Mouse (Mus musculus) G1E (cell line): ENCODE measurements around the gene Stard10. TPM values are rescaled to one million over a fixed set of nuclear protein-coding genes. Genes with fewer than 3 reads are reported as not detected.

Source experiments
- ATAC-seq: 2 replicates; pipeline ENCODE4 v1.8.0; 2016; ENCODE audit warnings: mild to moderate bottlenecking; ENCODE audit not compliant: insufficient number of reproducible peaks, poor library complexity, low FRiP score, severe bottlenecking; ENCODE audit errors: extremely low read depth
- DNase-seq: peaks from one replicate; pipeline ENCODE4 v3.0.0; 2012; ENCODE audit warnings: low spot score
- H3K27me3 ChIP-seq: 2 replicates; pipeline ENCODE4 v1.6.1; 2012; ENCODE audit warnings: mild to moderate bottlenecking, low read length, inconsistent platforms; ENCODE audit not compliant: insufficient read depth
- H3K36me3 ChIP-seq: replicated peaks from 2 replicates; pipeline ENCODE3; 2012; ENCODE audit warnings: mild to moderate bottlenecking, inconsistent platforms
- H3K4me1 ChIP-seq: 2 replicates; pipeline ENCODE4 v1.6.1; 2012; ENCODE audit warnings: low read depth, low read length, inconsistent platforms, mixed read lengths; ENCODE audit not compliant: insufficient read depth
- H3K4me3 ChIP-seq: 2 replicates; pipeline ENCODE4 v1.5.1; 2012; ENCODE audit warnings: low read depth, mild to moderate bottlenecking, inconsistent platforms, low read length, moderate library complexity, mixed read lengths
- H3K9me3 ChIP-seq: replicated peaks from 2 replicates; pipeline ENCODE4 v1.6.1; 2012; ENCODE audit warnings: inconsistent platforms
- CTCF ChIP-seq: IDR thresholded peaks from 2 replicates; pipeline ENCODE4 v1.5.1; 2012; ENCODE audit warnings: low read depth, low read length, inconsistent platforms, mixed read lengths
- GATA1 ChIP-seq: IDR thresholded peaks from 2 replicates; pipeline ENCODE4 v1.6.1; 2012; ENCODE audit warnings: borderline replicate concordance, low read length, inconsistent platforms, mixed read lengths
- GATA2 ChIP-seq: IDR thresholded peaks from 2 replicates; pipeline ENCODE4 v1.6.1; 2012; ENCODE audit warnings: low read depth, low read length, inconsistent platforms, borderline replicate concordance
- POLR2AphosphoS5 ChIP-seq: IDR thresholded peaks from 2 replicates; pipeline ENCODE4 v1.6.1; 2012; ENCODE audit warnings: low read depth, low read length, inconsistent platforms; ENCODE audit not compliant: insufficient replicate concordance
- TAL1 ChIP-seq: conservative IDR thresholded peaks from 2 replicates; pipeline ENCODE4 v1.6.1; 2012; ENCODE audit warnings: low read depth, low read length, inconsistent platforms, mixed read lengths
- polyA plus RNA-seq: library from polyadenylated mRNA; stranded (reverse); fragments of >175 nt; gene quantifications from 2 replicates; pipeline ENCODE4 v1.2.3, GENCODE M21; 2012
- total RNA-seq, 2 experiments: library from RNA; stranded (forward) in 1 of 2; stranded (reverse) in 1 of 2; fragments of 200-1000 nt in 1 of 2; fragments of >200 nt in 1 of 2; fragmentation: Nextera tagmentation in 1 of 2; gene quantifications; 2 replicates each; pipeline ENCODE4 v1.2.3; 2014 to 2017

Stard10 gene
- total and polyA plus RNA-seq, 3 experiments, result 0.05 TPM; not detected in 2

DNA sequence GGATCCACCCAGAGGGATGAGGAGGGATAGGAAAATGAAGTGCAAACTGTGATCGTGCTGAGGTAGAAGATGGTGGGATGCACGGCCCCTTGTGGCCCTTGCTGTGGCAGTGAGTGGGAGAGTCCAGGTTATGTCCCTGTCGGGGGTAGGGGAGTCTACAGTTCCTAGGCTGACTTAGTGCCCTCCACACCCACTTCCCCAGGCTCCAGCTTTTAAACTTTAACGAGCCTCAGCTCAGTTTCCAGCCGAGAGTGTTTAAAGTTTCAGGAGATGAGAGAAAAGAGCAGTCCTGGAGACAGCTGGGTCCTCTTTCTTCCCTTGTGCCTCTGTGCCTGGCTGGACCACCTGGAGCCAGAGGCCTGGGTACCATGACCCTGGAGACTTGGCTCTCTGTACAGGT is 10.4 kb downstream of the Stard10 start:
- DNase-seq, result no peak
- ATAC-seq, result no peak
- H3K27me3 ChIP-seq, result peaks cover 77% of the 10 kb centered on the region
- no peaks in the 10 kb centered on the region for H3K4me1 ChIP-seq
- H3K36me3 ChIP-seq, result no peaks in the 10 kb centered on the region
- H3K4me3 ChIP-seq, result no peak overlapping the region
- no peak for TF ChIP-seq TAL1
- TF ChIP-seq GATA2, result no peak
- H3K9me3 ChIP-seq, result no peaks in the 10 kb centered on the region

DNA sequence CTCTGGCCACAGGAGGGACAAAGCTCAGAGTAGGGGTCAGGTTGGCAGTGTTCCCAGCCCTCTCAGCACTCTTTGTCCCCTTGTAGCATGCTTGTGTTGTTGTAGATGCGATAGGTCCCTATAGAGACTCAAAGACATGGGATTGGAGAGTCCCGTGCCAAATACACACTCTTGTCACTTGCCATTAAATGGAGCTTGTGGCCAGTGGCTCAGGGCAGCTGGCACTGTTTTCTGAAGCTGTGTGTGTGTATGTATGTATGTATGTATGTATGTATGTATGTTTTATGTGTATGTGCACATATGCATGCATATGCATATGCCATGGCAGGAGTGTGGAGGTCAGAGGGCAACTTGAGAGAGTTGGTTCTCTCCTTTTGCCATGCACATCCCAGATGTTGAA is 10.9 kb downstream of the Stard10 start:
- no peaks in the 10 kb centered on the region for H3K36me3 ChIP-seq
- no peak for TF ChIP-seq POLR2AphosphoS5
- TF ChIP-seq CTCF, result no peak
- no peak for TF ChIP-seq TAL1
- TF ChIP-seq GATA1, result no peak
- TF ChIP-seq GATA2, result no peak
- H3K4me1 ChIP-seq, result no peaks in the 10 kb centered on the region
- no peak for ATAC-seq
- H3K9me3 ChIP-seq, result no peaks in the 10 kb centered on the region
- peaks cover 74% of the 10 kb centered on the region for H3K27me3 ChIP-seq
- no peak overlapping the region for H3K4me3 ChIP-seq
- DNase-seq, result no peak

- H3K4me1 ChIP-seq, result no peaks in the 10 kb centered on the region
- no peaks in the 10 kb centered on the region for H3K36me3 ChIP-seq
- TF ChIP-seq CTCF, result no peak
- TF ChIP-seq GATA1, result no peak
- TF ChIP-seq TAL1, result no peak
- no peak for TF ChIP-seq GATA2
- TF ChIP-seq POLR2AphosphoS5, result no peak
- H3K9me3 ChIP-seq, result no peaks in the 10 kb centered on the region
- peaks cover 68% of the 10 kb centered on the region for H3K27me3 ChIP-seq
- no peak overlapping the region for H3K4me3 ChIP-seq
- DNase-seq (no peak), ATAC-seq (no peak)
These were observed 11.8 kb downstream of the Stard10 start for GRCm38 (mm10) chr7:101328621-101329158.

DNA sequence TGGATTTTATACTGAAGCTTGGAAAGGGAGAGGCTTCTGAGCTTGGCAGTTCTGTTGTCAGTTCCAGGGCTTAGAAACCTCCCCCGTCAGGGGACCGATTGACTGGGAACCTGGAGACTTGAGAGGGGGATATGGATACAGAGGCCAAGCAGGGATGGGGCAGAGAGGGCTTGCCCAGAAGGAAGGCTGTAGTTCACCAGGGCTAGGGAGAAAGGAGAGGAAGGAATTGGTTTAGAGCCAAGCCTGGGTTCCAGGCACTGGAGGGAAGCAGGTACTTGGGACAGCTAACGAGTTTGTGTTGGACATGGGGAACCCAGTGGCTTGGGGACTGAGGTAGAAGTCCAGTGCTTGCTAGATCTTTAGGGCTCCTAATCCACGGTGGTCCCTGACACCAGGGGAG is 12.7 kb downstream of the Stard10 start:
- H3K36me3 ChIP-seq, result no peaks in the 10 kb centered on the region
- H3K27me3 ChIP-seq, result peaks cover 64% of the 10 kb centered on the region
- no peaks in the 10 kb centered on the region for H3K9me3 ChIP-seq
- ATAC-seq, result no peak; the same call in 1 of the 2 replicates
- TF ChIP-seq GATA2 (no peak), CTCF (no peak), TAL1 (no peak), GATA1 (no peak), POLR2AphosphoS5 (no peak)
- DNase-seq, result no peak
- H3K4me1 ChIP-seq, result no peaks in the 10 kb centered on the region
- no peak overlapping the region for H3K4me3 ChIP-seq

GRCm38 (mm10) chr7:101330074-101330840 is 13.4 kb downstream of the Stard10 start:
- DNase-seq, result no peak
- no peak for TF ChIP-seq GATA2
- TF ChIP-seq GATA1, result no peak
- TF ChIP-seq TAL1, result no peak
- TF ChIP-seq POLR2AphosphoS5, result no peak
- no peak for TF ChIP-seq CTCF
- ATAC-seq, result no peak
- H3K9me3 ChIP-seq, result no peaks in the 10 kb centered on the region
- no peak overlapping the region for H3K4me3 ChIP-seq
- no peaks in the 10 kb centered on the region for H3K36me3 ChIP-seq
- peaks cover 63% of the 10 kb centered on the region for H3K27me3 ChIP-seq
- H3K4me1 ChIP-seq, result no peaks in the 10 kb centered on the region

- TF ChIP-seq GATA1 (no peak), POLR2AphosphoS5 (no peak), TAL1 (no peak), CTCF (no peak), GATA2 (no peak)
- H3K9me3 ChIP-seq, result no peaks in the 10 kb centered on the region
- no peaks in the 10 kb centered on the region for H3K4me1 ChIP-seq
- H3K27me3 ChIP-seq, result peaks cover 62% of the 10 kb centered on the region
- no peak overlapping the region for H3K4me3 ChIP-seq
- H3K36me3 ChIP-seq, result no peaks in the 10 kb centered on the region
- DNase-seq, result no peak
- ATAC-seq, result no peak
These were observed 13.9 kb downstream of the Stard10 start for GRCm38 (mm10) chr7:101330841-101331173.
